Mouse (Mus musculus) stomach, embryonic 16.5 days (tissue): ENCODE measurements around the gene Syngr1. TPM values are rescaled to one million over a fixed set of nuclear protein-coding genes. Genes with fewer than 3 reads are reported as not detected.

ENCODE experiments used
- microRNA-seq: library from miRNA; unstranded; fragments of <30 nt; microRNA quantifications from one replicate; pipeline ENCODE4, GENCODE M21; 2016
- polyA plus RNA-seq: library from polyadenylated mRNA; unstranded; fragments of >200 nt; fragmentation: Nextera tagmentation; extraction: Ambion mirVana; gene quantifications from 2 replicates; pipeline ENCODE4 v1.2.1, GENCODE M21; 2015

Gene Syngr1
- polyA plus RNA-seq, 1 experiment from 2014 or later: 43.1 TPM

Small RNA genes within 50 kb of the gene (microRNA-seq; reads per million reads assigned to microRNA genes)
- 33.3 reads per million, percentile 43 among the genes with 10 or more reads in this experiment for gene Snord43

Other genes starting within 250 kb of the Syngr1 start
- gene Apobec3, start 199.7 kb upstream of the Syngr1 start, polyA plus RNA-seq: 31.5 and 31.9 TPM in 2 replicates
- 5.7 and 6.9 TPM in 2 replicates for gene Cbx7, start 120.2 kb upstream of the Syngr1 start, polyA plus RNA-seq
- gene Pdgfb, start 76.4 kb upstream of the Syngr1 start, polyA plus RNA-seq: 2.9 and 3.4 TPM in 2 replicates
- 835 and 1,068 TPM in 2 replicates for gene Rpl3, start 534 bp downstream of the Syngr1 start, polyA plus RNA-seq
- 29.3 and 35.6 TPM in 2 replicates for gene Tab1, start 41.8 kb downstream of the Syngr1 start, polyA plus RNA-seq
- gene Mgat3, start 82.4 kb downstream of the Syngr1 start, polyA plus RNA-seq: 8.7 and 10.5 TPM in 2 replicates
- gene Mief1, start 142.7 kb downstream of the Syngr1 start, polyA plus RNA-seq: 29.3 and 30.4 TPM in 2 replicates
- gene AC140267.1, start 144.5 kb downstream of the Syngr1 start, polyA plus RNA-seq: 1.2 TPM in 1 of 2 replicates, not detected in the other
- gene Atf4, start 163.8 kb downstream of the Syngr1 start, polyA plus RNA-seq: 134 and 150 TPM in 2 replicates
- 37.7 and 51.1 TPM in 2 replicates for gene Rps19bp1, start 173.0 kb downstream of the Syngr1 start, polyA plus RNA-seq
- gene Cacna1i, start 195.9 kb downstream of the Syngr1 start, polyA plus RNA-seq: not detected in 2 replicates